Mouse (Mus musculus) adrenal gland, adult 18-20 months (tissue): ENCODE measurements around the gene Smim6. TPM values are rescaled to one million over a fixed set of nuclear protein-coding genes. Genes with fewer than 3 reads are reported as not detected.
A peak's percentile ranks its signal among the peaks of the same experiment; 100 is the strongest.

Experiments used
- DNase-seq, 2 experiments: peaks; one replicate each; pipeline ENCODE4 v3.0.0; 2021 to 2022; ENCODE audit warnings: low spot score in 2 of 2
- long read RNA-seq, 2 experiments: library from polyadenylated mRNA; stranded (forward); transcript quantifications; one replicate each; pipeline ENCODE4 v2.0.0; 2021
- total RNA-seq, 2 experiments: library from RNA; stranded (reverse); gene quantifications; 1 replicate in 1 of 2; 2 replicates in 1 of 2; pipeline ENCODE4 v1.2.3; 2021

The Smim6 gene
- total RNA-seq: not detected
- long read RNA-seq, experiment 1: 0 reads
- long read RNA-seq, experiment 2, partial matches to known transcripts: 0 of 2 reads
- long read RNA-seq, experiment 2, other reads (novel, unspliced or antisense): 2 of 2 reads

DNA sequence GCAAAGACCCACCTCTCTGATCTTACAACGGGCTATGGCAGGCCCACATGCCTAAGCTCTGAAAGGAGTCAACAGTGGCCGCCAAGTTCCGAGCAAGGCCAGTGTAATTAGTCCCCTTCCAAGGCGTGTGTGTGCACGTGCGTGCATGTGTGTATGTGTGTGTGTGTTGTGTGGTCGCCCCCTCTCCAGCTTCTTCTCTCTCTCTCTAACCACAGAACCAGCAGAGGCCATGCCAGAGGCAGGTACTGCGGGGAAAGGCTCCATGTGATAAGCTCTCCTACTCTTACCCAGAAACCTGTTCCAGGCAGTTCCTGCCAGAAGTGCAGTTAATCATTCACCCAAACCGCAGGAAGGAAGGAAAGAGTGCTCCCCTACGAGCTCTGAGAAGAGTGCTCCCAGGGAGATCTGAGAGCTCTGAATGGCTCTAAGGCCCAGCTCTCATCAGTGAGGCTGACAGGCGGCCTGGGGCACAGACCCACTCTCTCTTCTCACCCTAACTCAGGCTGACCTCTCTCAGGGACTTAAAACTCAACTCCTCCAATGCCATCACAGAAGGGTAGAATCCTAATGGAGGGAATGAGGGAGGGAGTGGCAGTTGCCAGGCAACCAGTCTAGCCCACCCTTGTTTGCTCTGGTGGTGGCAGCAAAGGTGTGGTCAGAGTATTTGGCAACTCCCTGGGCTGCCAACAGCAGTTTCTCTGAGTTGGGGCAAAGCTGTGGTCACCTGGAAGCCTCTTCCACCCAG is at the start of gene Smim6:
Smim6 (plus strand) TSS at position 386 of the 745 bp plus-strand sequence.
- no peak for DNase-seq

DNA sequence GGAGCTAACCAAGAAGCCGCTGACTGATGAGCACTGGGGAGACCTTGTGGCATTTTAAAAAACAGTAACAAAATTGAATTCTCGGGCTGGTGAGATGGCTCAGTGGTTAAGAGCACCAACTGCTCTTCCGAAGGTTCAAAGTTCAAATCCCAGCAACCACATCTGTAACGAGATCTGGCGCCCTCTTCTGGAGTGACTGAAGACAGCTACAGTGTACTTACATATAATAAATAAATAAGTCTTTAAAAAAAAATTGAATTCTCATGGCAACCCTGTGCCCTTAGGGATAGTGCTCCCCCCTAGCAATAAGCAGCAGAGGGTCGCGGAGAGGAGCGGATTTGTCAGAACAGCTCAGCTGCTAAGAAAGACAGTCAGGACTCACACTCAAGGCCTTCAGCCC is 47.9 kb upstream of the Smim6 start:
- no peak for DNase-seq

DNA sequence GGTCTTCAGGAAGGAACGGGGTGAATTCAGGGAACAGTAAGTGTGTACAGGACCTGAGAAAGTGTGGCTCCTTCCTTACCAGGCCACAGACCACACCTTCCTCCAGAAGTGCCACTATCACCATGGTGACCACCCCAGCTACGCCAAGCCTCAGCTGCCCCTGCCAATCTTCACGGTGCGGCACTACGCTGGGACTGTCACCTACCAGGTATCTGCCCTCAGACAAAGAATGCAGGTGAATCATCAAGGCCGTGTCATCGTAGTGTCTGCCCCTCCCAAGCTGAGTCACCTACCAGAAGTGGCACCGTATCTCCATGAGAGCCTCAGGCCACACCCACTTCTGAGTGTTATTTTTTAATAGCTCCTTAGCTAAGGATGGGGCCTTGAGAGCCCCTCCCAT is 42.4 kb upstream of the Smim6 start:
- DNase-seq: no peak

DNA sequence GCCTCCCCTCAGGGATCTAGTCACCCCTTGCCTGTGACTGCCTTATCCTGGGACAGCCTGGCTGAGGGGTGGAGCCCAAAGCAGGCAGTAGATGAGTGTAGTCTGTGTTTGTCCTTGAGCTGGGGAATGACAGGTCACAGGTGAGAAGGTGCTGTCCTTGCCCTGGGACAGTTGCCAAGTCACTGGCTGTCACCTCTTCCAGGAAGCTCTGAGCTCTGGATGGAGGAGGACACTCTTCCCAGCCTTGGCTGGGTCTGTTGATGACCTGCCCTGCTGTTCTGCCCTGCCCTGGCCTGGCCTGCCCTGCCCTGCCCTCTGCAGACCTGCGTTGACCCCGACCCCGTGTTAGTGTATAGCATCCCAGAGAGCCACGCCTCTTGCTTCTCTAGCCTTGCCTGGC is 39.4 kb upstream of the Smim6 start:
- DNase-seq: no peak

DNA sequence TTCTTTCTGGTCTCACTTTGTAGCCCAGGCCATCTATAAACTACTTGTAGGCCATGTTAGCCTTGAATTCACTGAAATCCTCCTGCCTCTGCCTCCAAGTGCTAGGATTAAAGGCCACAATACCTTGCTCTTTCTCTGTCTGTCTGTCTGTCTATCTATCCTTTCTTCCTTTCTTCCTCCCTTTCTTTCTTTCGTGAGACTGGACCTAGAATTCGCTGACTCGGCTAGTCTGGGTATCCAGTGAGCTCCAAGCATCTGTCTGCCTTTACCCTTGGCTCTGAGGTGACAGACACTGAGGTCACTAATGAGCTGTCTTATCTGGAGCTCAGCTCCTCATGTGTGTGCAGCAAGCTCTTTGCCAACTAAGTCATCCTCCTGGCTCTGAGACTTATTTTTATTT is 35.9 kb upstream of the Smim6 start:
- no peak for DNase-seq

DNA sequence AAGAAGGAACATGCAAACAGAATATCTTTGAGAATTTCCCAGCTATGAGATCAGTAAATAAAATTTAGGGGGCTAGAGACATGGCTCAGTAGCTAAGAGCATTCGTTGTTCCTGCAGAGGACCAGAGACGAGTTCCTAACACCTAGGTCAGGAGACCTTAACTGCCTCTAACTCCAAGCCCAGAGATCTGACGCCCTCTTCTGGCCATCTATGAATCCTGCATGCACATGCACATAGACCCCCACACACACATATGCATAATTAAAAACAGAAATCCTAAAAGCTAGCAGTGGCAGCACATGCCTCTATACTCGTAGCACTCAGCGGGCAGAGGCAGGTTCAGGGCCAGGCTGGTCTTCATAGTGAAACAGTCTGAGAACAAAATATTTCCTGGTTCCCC is 35.4 kb upstream of the Smim6 start:
- DNase-seq: no peak

DNA sequence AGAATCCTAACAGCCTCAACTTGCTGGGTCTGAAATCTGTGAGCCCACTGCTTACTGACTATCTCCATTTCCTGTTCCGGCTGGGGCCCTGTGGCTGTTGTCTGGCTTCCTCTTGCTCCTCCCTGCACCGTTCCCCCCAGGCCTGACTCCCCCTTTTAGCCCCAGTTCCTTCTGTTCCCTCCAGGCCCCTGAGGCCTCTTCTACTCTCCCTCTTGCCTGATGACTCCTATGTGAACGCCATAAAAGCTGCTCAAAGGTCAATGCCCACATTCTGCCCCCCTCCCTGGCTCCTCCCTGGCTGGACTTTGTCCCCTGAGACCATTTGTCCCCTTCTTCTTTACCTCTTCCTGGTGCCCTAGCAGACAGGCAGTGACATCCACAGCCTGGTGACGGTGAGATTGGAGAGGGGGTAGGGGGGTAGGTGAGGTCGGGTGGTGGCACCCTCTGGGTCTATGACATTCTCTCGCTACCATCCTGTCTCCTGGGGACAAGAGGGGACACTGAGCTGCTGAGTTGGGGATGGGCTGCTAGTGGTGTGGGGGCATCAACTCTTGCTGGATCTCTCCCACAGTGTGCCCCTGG is 34.6 kb upstream of the Smim6 start:
- DNase-seq: no peak

DNA sequence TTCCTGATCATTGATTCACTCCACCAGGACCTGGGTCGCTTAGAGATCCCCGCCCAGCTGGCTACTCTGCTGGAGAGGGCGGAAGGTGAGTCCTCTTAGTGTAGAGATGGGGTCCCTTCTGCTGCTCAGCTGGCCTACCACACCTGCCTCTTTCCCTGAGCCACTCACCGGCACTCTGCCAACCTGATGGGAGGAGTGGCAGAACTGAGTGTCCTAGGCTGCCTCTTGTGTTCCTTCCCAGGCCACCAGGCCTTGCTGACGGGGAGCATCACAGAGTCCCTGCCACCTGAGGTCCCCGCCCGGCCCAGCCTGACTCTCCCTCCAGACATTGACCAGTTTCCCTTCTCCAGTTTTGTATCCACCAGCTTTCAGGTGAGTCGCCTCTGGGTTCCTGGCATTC is 33.7 kb upstream of the Smim6 start:
- DNase-seq: no peak

DNA sequence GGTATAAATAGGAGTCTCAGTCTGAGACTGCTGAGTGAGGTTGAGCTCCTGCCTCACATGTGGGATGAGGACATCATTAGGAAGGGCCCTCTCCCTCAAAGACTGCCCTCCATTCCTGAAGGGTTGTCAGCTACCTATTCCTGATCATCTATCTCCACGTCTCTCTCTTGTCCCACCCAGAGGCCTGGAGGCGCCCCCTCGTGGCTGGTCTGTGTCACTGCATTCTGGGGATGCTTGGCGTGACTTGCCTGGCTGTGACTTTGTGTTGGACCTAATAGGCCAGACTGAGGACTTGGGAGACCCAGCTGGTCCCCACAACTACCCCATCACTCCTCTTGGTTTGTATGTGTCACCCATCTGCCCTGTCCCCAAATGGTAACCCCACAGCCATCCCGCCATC is 30.8 kb upstream of the Smim6 start:
- DNase-seq: peak; percentile 54 to 59

DNA sequence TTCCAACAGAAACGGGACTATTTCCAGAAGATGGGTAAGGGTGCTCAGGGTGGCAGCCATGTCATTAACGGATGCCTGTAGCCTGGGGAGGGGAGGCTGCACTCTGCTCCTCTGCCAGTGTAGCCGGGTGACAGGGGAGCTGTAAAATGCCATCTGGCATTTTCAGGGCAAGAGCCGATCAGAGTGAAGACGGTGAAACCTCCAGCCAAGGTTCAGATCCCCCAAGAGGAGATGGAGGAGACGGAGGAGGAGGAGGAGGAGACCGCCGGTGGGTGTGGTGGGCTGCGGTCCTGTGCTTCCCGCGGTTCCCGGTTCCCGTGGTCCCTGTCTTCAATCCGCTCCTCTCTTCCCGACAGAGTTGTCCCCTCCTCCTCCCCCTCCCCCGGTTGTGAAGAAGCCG is 28.6 kb upstream of the Smim6 start:
- no peak for DNase-seq

DNA sequence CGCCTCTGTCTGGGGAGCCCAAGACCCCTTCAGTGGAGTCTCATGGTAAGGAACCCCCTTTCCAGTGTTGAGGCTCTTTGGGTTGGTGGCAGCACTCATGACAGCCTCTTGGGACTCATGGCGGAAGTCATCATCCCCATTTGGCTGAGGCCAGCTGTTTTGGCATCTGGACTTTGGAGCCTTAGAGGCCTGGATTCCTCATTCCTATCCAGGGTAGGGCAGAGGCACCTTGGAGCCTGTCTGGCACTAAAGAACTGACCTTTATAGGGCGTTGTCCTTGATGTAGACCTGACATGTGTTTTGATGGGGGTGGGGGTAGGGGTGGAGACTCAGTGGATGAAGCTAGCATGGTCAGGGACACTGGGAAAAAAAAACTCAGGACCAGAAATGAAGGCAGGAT is 27.5 kb upstream of the Smim6 start:
- DNase-seq: no peak

DNA sequence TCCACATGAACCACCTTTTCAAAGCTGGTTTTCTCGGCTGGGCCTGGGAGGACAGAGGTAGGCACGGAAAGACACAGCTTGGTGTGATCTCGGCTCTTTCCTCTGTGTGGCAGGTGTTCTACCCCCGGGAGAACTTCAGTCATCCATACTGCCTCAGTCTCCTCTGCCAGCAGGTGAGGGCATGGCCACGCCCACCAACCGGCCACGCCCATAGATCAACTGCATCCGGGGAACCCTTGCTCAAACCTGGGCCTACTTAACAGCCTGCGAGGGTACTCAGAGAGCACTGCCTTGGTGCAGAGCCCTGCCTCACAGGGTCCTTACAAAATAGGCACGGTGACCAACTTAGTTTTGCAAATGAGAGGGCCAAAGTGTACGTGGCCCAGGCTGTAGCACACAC is 26.5 kb upstream of the Smim6 start:
- no peak for DNase-seq

DNA sequence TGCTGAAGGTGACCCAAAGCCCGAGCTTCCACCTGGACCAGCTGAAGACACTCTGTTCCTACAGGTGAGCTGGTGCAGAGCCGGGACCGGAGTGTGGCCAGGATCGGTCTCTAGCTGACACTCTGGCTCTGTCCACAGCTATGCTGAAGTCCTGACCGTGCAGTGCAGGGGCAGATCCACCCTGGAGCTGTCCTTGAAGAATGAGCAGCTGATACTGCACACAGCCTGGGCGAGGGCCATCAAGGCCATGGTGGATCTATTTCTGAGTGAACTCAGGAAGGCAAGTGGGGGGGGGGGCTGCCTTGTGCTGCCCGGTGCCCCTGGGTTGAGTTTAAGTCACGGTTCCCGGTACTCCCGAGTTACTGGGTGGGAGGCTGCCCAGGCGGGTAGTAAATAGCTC is 25.4 kb upstream of the Smim6 start:
- no peak for DNase-seq

DNA sequence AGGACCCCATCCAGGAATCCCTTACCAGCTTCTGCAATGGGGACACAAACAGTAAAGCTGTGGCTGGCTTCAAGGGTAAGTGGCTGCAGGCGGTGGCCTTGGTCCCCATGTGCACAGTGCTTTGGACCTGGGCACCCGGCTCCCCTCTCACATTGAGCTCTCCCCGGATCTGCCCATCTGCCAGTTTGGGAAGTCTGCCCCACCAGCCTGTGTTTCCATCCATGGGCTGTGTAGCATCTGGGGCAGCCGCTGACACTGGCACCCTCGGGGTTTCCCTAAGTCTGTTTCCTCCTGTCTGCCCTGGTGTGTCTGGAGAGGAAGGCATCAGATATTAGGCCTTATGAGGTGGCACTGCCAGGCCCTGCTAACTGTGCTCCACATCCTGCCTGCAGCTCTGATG is 23.8 kb upstream of the Smim6 start:
- no peak for DNase-seq

DNA sequence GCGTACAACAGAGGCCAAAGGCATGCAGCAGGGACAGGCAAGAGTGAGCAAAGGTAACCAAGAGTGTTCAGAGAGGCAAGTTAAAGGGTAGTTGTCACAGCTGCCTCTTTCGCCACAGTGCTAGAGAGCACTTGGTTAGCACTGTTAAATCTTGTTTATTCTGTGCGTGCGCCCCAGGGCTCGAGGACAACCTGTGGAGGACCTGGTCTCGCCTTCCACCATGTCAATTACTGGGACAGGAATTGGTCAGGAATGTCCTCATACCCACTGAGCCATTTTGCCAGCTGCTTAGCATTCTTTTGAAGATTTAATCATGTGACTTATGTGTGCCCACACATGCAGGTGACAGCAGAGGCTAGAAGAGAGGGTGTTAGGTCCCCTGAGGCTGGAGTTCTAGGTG is 22.7 kb upstream of the Smim6 start:
- DNase-seq: no peak

DNA sequence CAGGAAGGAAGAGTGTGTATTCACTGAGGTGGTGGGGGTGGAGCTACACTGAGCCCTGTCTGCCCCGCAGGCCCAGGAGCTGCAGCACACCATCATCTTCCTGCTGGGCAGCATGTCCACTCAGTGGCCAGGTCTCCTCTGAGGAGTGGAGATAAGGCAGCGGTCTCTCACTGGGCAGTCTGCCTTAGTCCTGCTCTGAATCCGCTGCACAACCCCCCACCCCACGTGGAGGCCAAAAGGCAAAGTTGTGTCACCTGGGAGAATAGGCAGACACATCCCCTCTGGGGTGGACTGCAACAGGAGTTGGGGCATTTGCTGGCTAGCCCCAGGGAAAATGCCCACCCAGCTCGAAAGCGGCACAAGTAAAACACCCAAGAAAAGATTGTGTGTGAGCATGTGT is 19.6 kb upstream of the Smim6 start:
- no peak for DNase-seq

DNA sequence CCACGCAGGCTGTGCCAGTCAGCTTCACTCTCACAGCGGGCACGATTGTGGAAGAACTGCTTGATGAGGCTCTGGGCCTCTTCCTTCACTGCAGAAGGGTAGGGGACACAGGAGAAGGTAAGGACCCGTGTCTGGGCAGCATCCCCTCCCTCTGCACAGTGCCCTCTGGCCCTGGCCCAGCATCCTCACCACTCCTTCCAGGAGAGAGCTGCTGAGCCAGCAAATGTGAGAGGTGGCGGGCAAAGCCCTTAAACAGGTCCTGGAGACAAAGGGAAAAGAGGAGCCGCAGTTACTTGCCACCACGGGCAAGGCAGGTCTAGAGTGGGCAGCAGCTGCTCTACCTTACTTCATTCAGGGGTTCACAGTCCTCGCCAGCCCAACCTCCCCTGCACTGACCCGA is 18.7 kb upstream of the Smim6 start:
- no peak for DNase-seq

DNA sequence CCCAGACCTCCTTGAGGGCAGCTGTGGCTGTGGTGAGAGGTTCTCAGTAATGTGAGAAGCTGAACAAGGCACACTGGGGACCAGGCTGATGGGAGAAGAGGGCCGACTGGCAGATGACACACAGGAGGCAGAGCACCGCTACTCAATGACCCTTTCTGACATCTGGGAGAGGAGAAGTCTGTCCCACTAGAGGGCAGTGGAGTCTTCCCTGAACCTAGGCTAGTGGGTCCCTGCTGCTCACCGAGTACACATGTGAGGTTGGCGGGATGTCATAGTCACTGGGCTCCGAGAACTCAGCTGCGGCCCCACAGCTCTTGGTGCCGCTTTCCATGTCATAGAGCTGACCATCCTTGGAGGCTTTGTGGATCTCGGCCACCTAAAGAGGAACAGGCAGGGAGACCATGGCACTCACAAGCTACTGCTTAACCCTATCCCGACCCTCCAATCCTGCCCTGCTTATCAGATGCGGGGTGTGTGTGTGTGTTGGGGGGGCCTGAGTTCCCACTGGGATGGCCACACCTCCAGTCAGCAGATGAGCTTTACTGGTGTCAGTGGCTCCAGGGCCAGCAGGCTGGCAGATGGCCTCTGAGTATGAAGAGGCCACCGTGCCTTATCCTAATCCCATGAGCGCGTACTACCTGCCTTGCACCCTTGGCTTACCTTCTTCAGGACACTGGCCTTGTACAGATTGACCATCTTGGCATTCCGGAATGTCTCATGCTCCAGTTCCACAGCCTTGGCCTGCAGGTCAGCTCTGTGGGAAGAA is 16.9 kb upstream of the Smim6 start:
- DNase-seq: no peak

DNA sequence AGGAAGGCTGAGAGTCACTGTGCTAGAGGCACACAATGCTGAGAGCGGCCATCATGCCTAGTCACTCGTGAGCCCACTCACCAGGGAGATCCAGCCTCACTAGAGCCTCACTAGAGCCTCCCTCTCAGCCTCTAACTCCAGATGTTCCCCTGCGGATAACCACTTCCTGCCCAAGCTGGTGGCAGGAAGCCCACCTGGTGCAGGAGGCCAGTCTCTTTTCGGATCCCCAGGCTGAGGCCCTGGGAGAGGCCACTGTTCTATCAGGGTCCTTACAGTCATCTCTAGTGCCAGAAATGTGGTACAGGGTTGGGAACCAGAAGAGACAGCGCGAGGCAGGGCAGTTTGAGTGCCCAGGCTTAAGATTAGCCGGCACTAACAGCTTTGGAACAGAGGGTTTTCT is 13.4 kb upstream of the Smim6 start:
- DNase-seq: no peak

DNA sequence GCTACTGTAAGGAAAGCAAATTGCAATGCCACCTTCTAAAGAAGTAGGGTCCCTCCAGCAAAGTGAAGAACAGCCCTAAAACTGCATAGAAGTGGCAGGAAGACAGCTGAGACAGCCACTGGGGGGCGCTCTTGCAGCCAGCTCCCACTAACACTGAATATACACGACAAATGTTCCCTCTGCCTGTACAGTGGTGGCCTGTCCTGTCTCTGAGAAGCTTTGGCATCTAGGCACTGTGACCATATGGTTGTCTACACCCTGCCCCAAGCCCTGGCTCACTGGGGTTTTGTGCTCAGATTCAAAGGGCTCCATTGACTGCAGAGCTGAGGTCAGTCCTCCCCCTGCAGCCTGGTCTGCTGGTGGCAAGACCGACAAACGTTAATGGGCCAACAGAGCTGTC is 12.9 kb upstream of the Smim6 start:
- DNase-seq: no peak

DNA sequence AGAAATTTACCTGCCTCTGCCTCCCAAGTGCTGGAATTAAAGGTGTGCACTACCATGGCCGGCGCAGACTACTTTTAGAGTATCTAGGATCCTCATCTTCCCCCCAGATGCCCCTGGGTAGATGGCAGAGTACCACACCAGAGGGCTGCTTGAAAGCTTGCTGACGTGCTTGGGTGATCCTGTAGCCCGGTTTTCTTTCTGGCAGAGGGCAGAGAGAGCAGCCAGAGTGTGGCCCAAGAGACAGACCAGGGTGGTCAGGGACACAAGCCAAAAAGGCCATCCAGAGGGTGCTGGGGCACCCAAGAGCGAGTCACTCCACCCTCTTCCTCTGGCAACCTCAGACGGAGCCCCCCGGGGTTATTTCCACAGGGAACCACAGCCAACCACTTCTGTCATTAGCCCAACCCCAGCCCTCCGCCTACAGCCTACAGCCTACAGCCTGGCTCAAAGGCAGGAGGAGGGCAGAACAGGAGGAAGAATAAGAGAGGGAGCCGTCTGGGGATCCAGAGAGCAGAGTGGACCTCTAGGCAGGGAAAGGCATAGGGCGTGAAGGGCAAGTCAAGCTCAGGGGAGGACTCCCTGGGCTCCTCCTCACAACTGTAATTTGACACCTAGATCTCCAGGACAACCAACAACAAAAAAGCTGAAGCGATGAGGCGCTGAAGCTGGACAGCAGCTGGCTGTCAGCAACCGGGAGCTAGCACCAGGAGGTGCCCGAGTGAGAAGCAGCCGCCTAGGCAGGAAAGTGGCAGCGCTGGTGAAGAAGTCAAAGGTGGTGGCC is 12.1 kb upstream of the Smim6 start, which contains the start of gene Smim5:
Smim5 (plus strand) TSS at position 481 of the 781 bp plus-strand sequence.
- no peak for DNase-seq
